8 mouse cellular contexts compared by ENCODE assay signal in the genomic region with DNA sequence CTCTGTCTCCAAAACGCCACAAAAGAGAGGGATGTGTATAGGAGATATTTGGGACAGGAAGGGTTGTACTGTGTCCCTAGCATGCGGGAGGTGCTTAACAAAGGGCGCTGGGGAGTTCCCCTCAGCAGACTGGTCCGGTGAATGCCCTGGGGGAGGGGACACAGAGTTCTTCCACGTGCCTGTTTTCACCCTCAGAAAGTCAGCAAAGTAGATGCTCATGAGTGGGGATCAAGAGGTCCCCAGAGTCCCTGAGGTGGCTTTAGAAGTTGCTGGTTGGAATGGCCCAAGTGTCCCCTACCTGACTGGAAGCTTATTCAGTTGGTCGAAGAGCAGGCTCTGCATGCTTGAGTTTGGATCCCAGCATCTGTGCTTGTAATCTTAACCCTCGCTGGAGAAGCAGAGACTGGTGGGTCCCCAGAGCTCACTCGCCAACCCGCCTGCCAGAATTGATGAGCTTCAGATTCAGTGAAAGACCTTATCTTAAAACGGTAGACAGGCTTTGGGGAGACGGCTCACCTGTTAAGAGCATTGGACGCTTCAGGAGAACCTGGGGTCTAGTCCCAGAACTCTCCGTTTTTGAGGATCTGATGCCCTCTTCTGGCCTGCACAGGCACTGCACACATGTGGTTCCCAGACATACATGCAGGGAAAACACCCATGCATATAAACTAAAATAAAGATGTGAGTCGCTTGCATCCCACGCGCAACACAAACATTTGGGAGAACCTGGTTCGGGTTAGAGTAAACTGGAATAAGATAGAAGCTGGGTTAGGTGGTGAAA. TPM values are rescaled to one million over a fixed set of nuclear protein-coding genes. Genes with fewer than 3 reads are reported as not detected.
DNase-seq lines count a peak whose midpoint lies in the region; ATAC-seq and TF ChIP-seq lines count a peak whose summit lies in the region.

No protein-coding gene starts in this region.

- H3K27me3 ChIP-seq in ES-Bruce4 (ENCODE audit: control insufficient read depth, insufficient read depth, low read length, poor library complexity, severe bottlenecking): no peaks in the 10 kb centered on the region
- H3K27me3 ChIP-seq in forebrain, embryonic 16.5 days (replicated peaks; ENCODE audit: control insufficient read depth, insufficient read depth, low read length): no peaks in the 10 kb centered on the region

- H3K4me1 ChIP-seq in ES-Bruce4 (ENCODE audit: control insufficient read depth, insufficient read depth, low read length): peaks cover 9% of the 10 kb centered on the region
- no peaks in the 10 kb centered on the region for H3K4me1 ChIP-seq in forebrain, embryonic 16.5 days (replicated peaks; ENCODE audit: control insufficient read depth, insufficient read depth, low read length)
- no peaks in the 10 kb centered on the region for H3K4me1 ChIP-seq in lung, adult 2 months (ENCODE audit: control insufficient read depth, insufficient read depth, low read length)

- peak; percentile 84 for TF ChIP-seq CTCF in ES-Bruce4 (IDR thresholded peaks at IDR 0.05; ENCODE audit: low read depth, low read length)
- peak; percentile 95 for TF ChIP-seq CTCF in lung, adult 2 months (IDR thresholded peaks at IDR 0.05; ENCODE audit: insufficient read depth, low read length)

- no peak overlapping the region for H3K4me2 ChIP-seq in forebrain, embryonic 16.5 days (ENCODE audit: low read length)

- TF ChIP-seq EP300 in ES-Bruce4 (IDR thresholded peaks at IDR 0.05; ENCODE audit: insufficient read depth, low read depth, low read length): peak; percentile 64; the same call in 1 of the 2 replicates

- TF ChIP-seq POLR2A in ES-Bruce4 (IDR thresholded peaks at IDR 0.05; ENCODE audit: insufficient read depth, low read length): no peak
- TF ChIP-seq POLR2A in lung, adult 2 months (IDR thresholded peaks at IDR 0.05; ENCODE audit: borderline replicate concordance, extremely low read depth, low read depth, low read length): no peak

- H3K9ac ChIP-seq in ES-Bruce4 (ENCODE audit: low read depth, poor library complexity, severe bottlenecking): peak overlapping the region; percentile 78
- no peak overlapping the region for H3K9ac ChIP-seq in forebrain, embryonic 16.5 days (replicated peaks; ENCODE audit: low read depth, low read length)

- H3K27ac ChIP-seq in ES-Bruce4 (ENCODE audit: insufficient read depth, low read length): peak overlapping the region; percentile 96
- no peak overlapping the region for H3K27ac ChIP-seq in forebrain, embryonic 16.5 days (ENCODE audit: low read length)

- ATAC-seq in forebrain, embryonic 16.5 days: peak; percentile 72; the same call in 1 of the 2 replicates
- ATAC-seq in neutrophil, adult 5-6 weeks (ENCODE audit: extremely low read depth, insufficient number of reproducible peaks, low FRiP score, poor library complexity, severe bottlenecking): peak; percentile 83

- H3K36me3 ChIP-seq in ES-Bruce4 (ENCODE audit: control insufficient read depth, insufficient read depth, low read length, poor library complexity, severe bottlenecking): no peaks in the 10 kb centered on the region
- H3K36me3 ChIP-seq in forebrain, embryonic 16.5 days (ENCODE audit: control insufficient read depth, insufficient read depth): no peaks in the 10 kb centered on the region

- intact Hi-C loops in heart, postnatal 25 days (cut with DNase I): loop anchor here (2.0 kb wide), 2 partner anchors 90 to 110 kb away; no protein-coding TSS in a partner anchor

- H3K4me3 ChIP-seq in ES-Bruce4 (ENCODE audit: low read depth, low read length): peak overlapping the region; percentile 74
- no peak overlapping the region for H3K4me3 ChIP-seq in forebrain, embryonic 16.5 days (replicated peaks; ENCODE audit: low read length)
- H3K4me3 ChIP-seq in lung, adult 2 months (replicated peaks; ENCODE audit: extremely low read depth, low read depth, low read length): no peak overlapping the region

- WGBS in forebrain, embryonic 16.5 days: 21% methylated on average over 17 of the region's 17 CpGs
- 15% methylated on average over 17 of the region's 17 CpGs for WGBS in lung, adult 2 months

- peak; percentile 74 for DNase-seq in c-Kit-positive CD71-positive TER-119-positive erythroid progenitor cells, embryonic 14.5 days (ENCODE audit: low spot score)
- peak; percentile 41 for DNase-seq in heart, postnatal 25 days (ENCODE audit: low spot score)
- peak; percentile 52 to 88 for DNase-seq in layer of hippocampus, adult 18-20 months (ENCODE audit: low spot score in 2 of 2)
- DNase-seq in lung, adult 2 months: peak; percentile 79
- peak; percentile 71 to 82 for DNase-seq in thymus, postnatal 10 days (ENCODE audit: low spot score in 2 of 2)

- no peaks in the 10 kb centered on the region for H3K9me3 ChIP-seq in ES-Bruce4 (replicated peaks; ENCODE audit: control insufficient read depth, insufficient read depth, low read length, poor library complexity, severe bottlenecking)
- H3K9me3 ChIP-seq in forebrain, embryonic 16.5 days (ENCODE audit: control insufficient read depth, low read length): no peaks in the 10 kb centered on the region

RNA-seq across cellular contexts. Expression of gene Hsd17b14, which starts 6.3 kb away (rescaled TPM):
- 55.0 and 62.2 TPM in 2 replicates for polyA plus RNA-seq in ES-Bruce4 (2011; ENCODE audit: insufficient read depth, insufficient read length, low read depth, missing spikeins)
- polyA plus RNA-seq in forebrain, embryonic 16.5 days (2015; fragmentation: Nextera tagmentation; extraction: Ambion mirVana): not detected in 2 replicates
- under 1 TPM; 0.18 to 0.59 TPM for total RNA-seq in heart, postnatal 25 days (2021)
- not detected for total RNA-seq in layer of hippocampus, adult 18-20 months (2021)
- polyA plus RNA-seq in lung, adult 2 months (2012; rRNA removed): 2.1 and 3.0 TPM in 2 replicates
- total RNA-seq in neutrophil, adult 5-6 weeks (2017): 0.37 TPM in 1 of 2 replicates, not detected in the other

RNA-seq across cellular contexts. Expression of gene Bcat2, which starts 8.9 kb away (rescaled TPM):
- 104 and 144 TPM in 2 replicates for polyA plus RNA-seq in ES-Bruce4 (2011; ENCODE audit: insufficient read depth, insufficient read length, low read depth, missing spikeins)
- polyA plus RNA-seq in forebrain, embryonic 16.5 days (2015; fragmentation: Nextera tagmentation; extraction: Ambion mirVana): 24.2 and 24.5 TPM in 2 replicates
- total RNA-seq in heart, postnatal 25 days (2021): 100 to 1,000 TPM; 188 to 200 TPM
- total RNA-seq in layer of hippocampus, adult 18-20 months (2021): 10 to 100 TPM; 23.3 to 26.0 TPM
- 44.2 TPM in 2 replicates for polyA plus RNA-seq in lung, adult 2 months (2012; rRNA removed)
- total RNA-seq in neutrophil, adult 5-6 weeks (2017): 14.9 and 17.3 TPM in 2 replicates

RNA-seq across cellular contexts. Expression of gene Plekha4, which starts 34.9 kb away (rescaled TPM):
- polyA plus RNA-seq in ES-Bruce4 (2011; ENCODE audit: insufficient read depth, insufficient read length, low read depth, missing spikeins): 14.3 and 18.6 TPM in 2 replicates
- 0.57 and 0.81 TPM in 2 replicates for polyA plus RNA-seq in forebrain, embryonic 16.5 days (2015; fragmentation: Nextera tagmentation; extraction: Ambion mirVana)
- 1 to 10 TPM; 2.2 to 4.7 TPM for total RNA-seq in heart, postnatal 25 days (2021)
- under 1 TPM; 0.64 to 0.71 TPM for total RNA-seq in layer of hippocampus, adult 18-20 months (2021)
- polyA plus RNA-seq in lung, adult 2 months (2012; rRNA removed): 11.8 and 13.1 TPM in 2 replicates
- total RNA-seq in neutrophil, adult 5-6 weeks (2017): 1.3 and 1.6 TPM in 2 replicates

RNA-seq across cellular contexts. Expression of gene Ppp1r15a, which starts 35.0 kb away (rescaled TPM):
- 15.5 and 18.6 TPM in 2 replicates for polyA plus RNA-seq in ES-Bruce4 (2011; ENCODE audit: insufficient read depth, insufficient read length, low read depth, missing spikeins)
- polyA plus RNA-seq in forebrain, embryonic 16.5 days (2015; fragmentation: Nextera tagmentation; extraction: Ambion mirVana): 14.4 and 16.4 TPM in 2 replicates
- 10 to 100 TPM; 22.7 to 23.9 TPM for total RNA-seq in heart, postnatal 25 days (2021)
- 10 to 100 TPM; 22.1 to 23.3 TPM for total RNA-seq in layer of hippocampus, adult 18-20 months (2021)
- 58.6 and 73.7 TPM in 2 replicates for polyA plus RNA-seq in lung, adult 2 months (2012; rRNA removed)
- 288 and 364 TPM in 2 replicates for total RNA-seq in neutrophil, adult 5-6 weeks (2017)

RNA-seq across cellular contexts. Expression of gene Nucb1, which starts 50.8 kb away (rescaled TPM):
- 105 and 119 TPM in 2 replicates for polyA plus RNA-seq in ES-Bruce4 (2011; ENCODE audit: insufficient read depth, insufficient read length, low read depth, missing spikeins)
- polyA plus RNA-seq in forebrain, embryonic 16.5 days (2015; fragmentation: Nextera tagmentation; extraction: Ambion mirVana): 106 and 107 TPM in 2 replicates
- 100 to 1,000 TPM; 126 to 129 TPM for total RNA-seq in heart, postnatal 25 days (2021)
- total RNA-seq in layer of hippocampus, adult 18-20 months (2021): 100 to 1,000 TPM; 109 to 110 TPM
- polyA plus RNA-seq in lung, adult 2 months (2012; rRNA removed): 420 and 430 TPM in 2 replicates
- 90.4 and 101 TPM in 2 replicates for total RNA-seq in neutrophil, adult 5-6 weeks (2017)

Comparison
In these comparisons a context has a peak if more than half of its experiments do, and no peak if none do; other contexts are left out.
1. RNA of gene Bcat2, which starts 8.9 kb away (total RNA-seq): 188 to 200 TPM in heart, postnatal 25 days; 23.3 to 26.0 TPM in layer of hippocampus, adult 18-20 months and 14.9 to 17.3 TPM in neutrophil, adult 5-6 weeks; every median in the first group is over 4 times any median in the second.
2. Peak in every context shown above with its lines, with median percentiles within 50 percentile points of each other: DNase-seq.